Mouse (Mus musculus): Measurements from ENCODE around the gene Pard3b. TPM values are rescaled to one million over a fixed set of nuclear protein-coding genes. Genes with fewer than 3 reads are reported as not detected.

Gene Pard3b
- total and polyA plus RNA-seq, 3 experiments: 0.30 to 0.75 (median 0.63) TPM

DNA sequence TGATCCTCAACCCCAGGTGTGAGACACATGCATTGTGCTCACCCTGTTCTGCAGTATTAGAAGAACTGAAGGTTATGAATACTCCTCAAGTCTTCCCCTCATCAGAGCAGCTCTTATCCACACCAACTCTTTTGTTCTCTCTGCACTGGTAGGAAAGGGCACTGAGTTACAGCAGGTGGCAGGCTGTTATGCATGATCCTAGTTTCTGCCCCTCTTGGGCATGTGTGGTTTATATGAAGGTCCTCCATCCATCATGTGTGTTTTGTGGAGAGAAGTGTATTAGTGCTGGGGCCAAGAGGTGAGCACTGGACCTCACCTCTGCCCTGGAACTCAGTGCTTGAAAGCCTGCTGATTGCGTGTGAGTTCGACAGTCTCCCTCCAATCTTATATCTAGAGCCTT is 994.3 kb downstream of the Pard3b start:
- Histone ChIP-seq H3K36me3 (replicated peaks in 1 of 2; ENCODE audit: control insufficient read depth in 1 of 2, insufficient read depth in 1 of 2, low read length in 1 of 2) (no peaks in the 10 kb centered on the region), H3K27me3 (replicated peaks) (no peaks in the 10 kb centered on the region), H3K9me3 (replicated peaks; ENCODE audit: low read length) (no peaks in the 10 kb centered on the region), H3K9ac (ENCODE audit: insufficient read depth, low read depth) (no peak overlapping the region), H3K27ac (ENCODE audit: insufficient read depth, low read depth) (no peak overlapping the region), H3K4me1 (ENCODE audit: control insufficient read depth in 1 of 2, insufficient read depth in 2 of 2) (no peaks in the 10 kb centered on the region), H3K4me2 (ENCODE audit: insufficient read depth, low read depth, poor library complexity, severe bottlenecking) (no peak overlapping the region), H3K4me3 (replicated peaks in 1 of 3; ENCODE audit: low read depth in 2 of 3, low read length in 2 of 3, poor library complexity in 1 of 3) (no peak overlapping the region), H3K79me2 (replicated peaks; ENCODE audit: control insufficient read depth, extremely low read depth, insufficient read depth, poor library complexity, severe bottlenecking) (no peaks in the 10 kb centered on the region)
- dilution Hi-C loops (cut with MboI; ENCODE audit: extremely low pct_ligation_motif_present, extremely low pct_unique_long_range_greater_than_20kb, low sequenced_read_pairs): no loop called here
- in situ Hi-C loops (cut with MboI; ENCODE audit: low pct_ligation_motif_present, low pct_unique_long_range_greater_than_20kb, low sequenced_read_pairs): no loop called here
- no peak for DNase-seq (ENCODE audit: extremely low read depth)
- TF ChIP-seq BHLHE40 (IDR thresholded peaks at IDR 0.05; ENCODE audit: low read depth, low read length) (no peak), CHD1 (IDR thresholded peaks at IDR 0.05; ENCODE audit: low read depth, low read length) (no peak), JUN (IDR thresholded peaks at IDR 0.05; ENCODE audit: insufficient read depth, low read depth, low read length) (no peak), ZC3H11A (IDR thresholded peaks at IDR 0.05; ENCODE audit: low read depth, low read length) (no peak), MAZ (IDR thresholded peaks at IDR 0.05; ENCODE audit: low read depth, low read length) (no peak), POLR2A (IDR thresholded peaks at IDR 0.05; ENCODE audit: low read depth, low read length) (no peak)

DNA sequence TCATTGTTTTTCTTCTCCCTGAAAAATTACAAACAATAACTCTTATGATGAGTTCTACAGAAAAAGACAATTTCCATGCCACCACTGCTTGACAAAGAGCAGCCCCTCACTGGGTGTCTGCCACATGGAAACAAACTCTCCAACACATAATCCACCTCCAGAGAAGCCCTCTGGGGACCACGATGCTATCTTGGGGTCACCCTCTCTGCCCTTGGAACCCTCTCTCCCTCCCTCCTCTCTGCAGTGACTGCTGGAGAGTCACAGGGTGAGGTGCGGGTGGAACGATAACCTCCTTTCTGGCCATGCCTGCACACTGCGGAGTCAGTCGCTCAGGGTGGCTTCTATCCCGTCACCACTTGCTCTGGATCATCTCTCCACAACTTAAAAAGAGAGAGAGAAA is 996.6 kb downstream of the Pard3b start:
- in situ Hi-C loops (cut with MboI; ENCODE audit: low pct_ligation_motif_present, low pct_unique_long_range_greater_than_20kb, low sequenced_read_pairs): no loop called here
- Histone ChIP-seq H3K36me3 (replicated peaks in 1 of 2; ENCODE audit: control insufficient read depth in 1 of 2, insufficient read depth in 1 of 2, low read length in 1 of 2) (no peaks in the 10 kb centered on the region), H3K4me3 (replicated peaks in 1 of 3; ENCODE audit: low read depth in 2 of 3, low read length in 2 of 3, poor library complexity in 1 of 3) (no peak overlapping the region), H3K27me3 (replicated peaks) (no peaks in the 10 kb centered on the region), H3K79me2 (replicated peaks; ENCODE audit: control insufficient read depth, extremely low read depth, insufficient read depth, poor library complexity, severe bottlenecking) (no peaks in the 10 kb centered on the region), H3K9ac (ENCODE audit: insufficient read depth, low read depth) (no peak overlapping the region), H3K4me1 (ENCODE audit: control insufficient read depth in 1 of 2, insufficient read depth in 2 of 2) (no peaks in the 10 kb centered on the region), H3K9me3 (replicated peaks; ENCODE audit: low read length) (no peaks in the 10 kb centered on the region), H3K27ac (ENCODE audit: insufficient read depth, low read depth) (no peak overlapping the region), H3K4me2 (ENCODE audit: insufficient read depth, low read depth, poor library complexity, severe bottlenecking) (no peak overlapping the region)
- no peak for DNase-seq (ENCODE audit: extremely low read depth)
- dilution Hi-C loops (cut with MboI; ENCODE audit: extremely low pct_ligation_motif_present, extremely low pct_unique_long_range_greater_than_20kb, low sequenced_read_pairs): no loop called here
- TF ChIP-seq ZNF384 (IDR thresholded peaks at IDR 0.05; ENCODE audit: low read depth, low read length) (no peak), USF1 (IDR thresholded peaks at IDR 0.05; ENCODE audit: low read depth, low read length) (no peak), ZMIZ1 (IDR thresholded peaks at IDR 0.05; ENCODE audit: low read depth, low read length) (no peak), MAFK (IDR thresholded peaks at IDR 0.05; ENCODE audit: insufficient replicate concordance, low read length) (no peak), EP300 (IDR thresholded peaks at IDR 0.05; ENCODE audit: low read length) (no peak), KAT2A (IDR thresholded peaks at IDR 0.05; ENCODE audit: insufficient replicate concordance, low read length) (no peak), USF2 (conservative IDR thresholded peaks at IDR 0.05; ENCODE audit: low read depth, low read length) (no peak), MEF2A (IDR thresholded peaks at IDR 0.05; ENCODE audit: borderline replicate concordance, low read depth, low read length) (no peak), NRF1 (IDR thresholded peaks at IDR 0.05; ENCODE audit: low read depth, low read length) (no peak), GABPA (IDR thresholded peaks at IDR 0.05; ENCODE audit: insufficient replicate concordance, low read depth, low read length) (no peak)
